Mouse (Mus musculus): ENCODE data around the gene Mettl1.

DNA sequence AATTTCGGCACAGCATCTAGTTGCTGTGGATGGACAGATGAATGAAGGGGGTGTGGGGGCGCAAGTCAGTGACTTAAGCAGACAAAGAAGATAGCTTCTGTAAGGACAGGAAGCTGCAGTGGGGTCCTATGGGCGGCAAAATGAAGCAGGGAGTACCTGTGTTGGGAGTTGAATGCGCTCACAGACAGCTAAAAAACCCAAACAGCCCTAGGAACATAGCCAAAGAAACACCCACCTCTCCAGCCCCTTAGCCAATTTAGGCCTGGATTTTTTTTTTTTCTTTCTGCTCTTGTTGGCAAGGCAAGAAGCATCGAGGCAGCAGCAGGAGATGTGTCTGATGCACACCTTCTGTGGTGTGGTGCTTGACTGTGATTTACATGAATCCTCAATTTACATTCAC is 19.9 kb downstream of the Mettl1 start:
- TF ChIP-seq GATA1 (IDR thresholded peaks at IDR 0.05; ENCODE audit: borderline replicate concordance, low read length): no peak
- TF ChIP-seq FLI1 (IDR thresholded peaks at IDR 0.05; ENCODE audit: low read length): no peak

All from megakaryocyte, embryonic 14.5 days (primary cell).